Comparison of ENCODE assay signal across 8 mouse cellular contexts in the genomic region with DNA sequence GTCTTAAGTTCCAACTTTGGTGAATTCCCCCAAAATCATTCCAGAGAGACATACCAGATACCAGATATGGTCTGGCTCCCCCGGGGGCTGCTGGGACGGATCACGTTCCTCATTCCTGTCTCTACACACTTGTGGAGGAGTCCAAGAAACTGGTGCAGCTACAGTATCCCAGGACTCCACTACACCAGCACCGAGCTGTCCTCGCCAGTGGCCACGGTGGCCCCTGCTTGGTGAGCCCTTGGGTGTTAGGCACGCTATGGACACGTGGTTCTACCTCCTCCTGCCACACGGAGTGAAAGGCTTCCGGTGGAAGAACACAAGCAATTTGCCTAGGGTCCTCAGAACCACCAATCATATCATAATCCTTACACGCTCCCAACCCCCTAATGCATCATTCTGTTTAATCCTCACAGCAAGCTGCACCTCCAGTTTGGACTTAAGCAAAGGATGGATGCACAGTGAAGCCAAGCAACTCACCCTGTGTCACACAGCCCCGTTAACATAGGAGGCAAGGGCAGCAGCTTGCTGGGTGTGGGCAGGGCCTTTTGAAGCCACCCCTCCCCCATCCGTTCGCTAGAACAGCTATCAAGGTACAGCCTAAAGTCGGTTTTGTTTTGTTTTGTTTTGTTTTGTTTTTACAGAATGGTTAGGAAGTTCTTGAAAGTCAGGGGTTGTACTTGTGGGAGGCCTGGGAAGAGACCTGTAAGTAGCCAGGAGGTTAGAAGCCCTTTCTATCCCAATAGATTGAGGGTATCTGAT. TPM values are rescaled to one million over a fixed set of nuclear protein-coding genes. Genes with fewer than 3 reads are reported as not detected.
DNase-seq lines count a peak whose midpoint lies in the region; ATAC-seq and TF ChIP-seq lines count a peak whose summit lies in the region.

No protein-coding gene starts in this region.

- H3K9ac ChIP-seq in limb, embryonic 15.5 days: no peak overlapping the region
- H3K9ac ChIP-seq in stomach, embryonic 15.5 days: no peak overlapping the region

- no peaks in the 10 kb centered on the region for H3K36me3 ChIP-seq in thymus, adult 2 months (ENCODE audit: control insufficient read depth, insufficient read depth, low read length)
- no peaks in the 10 kb centered on the region for H3K36me3 ChIP-seq in limb, embryonic 15.5 days
- H3K36me3 ChIP-seq in stomach, embryonic 15.5 days: no peaks in the 10 kb centered on the region

- DNase-seq in cerebellum, postnatal 10 days: peak; percentile 55 to 57
- DNase-seq in cerebellum, adult 8-10 months: no peak
- no peak for DNase-seq in thymus, adult 2 months
- DNase-seq in thymus, postnatal 14 days: no peak
- no peak for DNase-seq in cerebellum, adult 11-12 months
- no peak for DNase-seq in right cerebral cortex, postnatal 4 days

- WGBS in thymus, adult 2 months: 60% methylated on average over 15 of the region's 15 CpGs
- WGBS in limb, embryonic 15.5 days: 20% methylated on average over 15 of the region's 15 CpGs
- WGBS in stomach, embryonic 15.5 days: 31% methylated on average over 15 of the region's 15 CpGs

- TF ChIP-seq POLR2A in thymus, adult 2 months (IDR thresholded peaks at IDR 0.05; ENCODE audit: control insufficient read depth, extremely low read depth, insufficient read depth, low read length, poor library complexity): no peak

- no peaks in the 10 kb centered on the region for H3K27me3 ChIP-seq in thymus, adult 2 months (ENCODE audit: control insufficient read depth, insufficient read depth, low read length)
- no peaks in the 10 kb centered on the region for H3K27me3 ChIP-seq in limb, embryonic 15.5 days
- H3K27me3 ChIP-seq in stomach, embryonic 15.5 days (replicated peaks): no peaks in the 10 kb centered on the region

- peak overlapping the region; percentile 55 for H3K4me2 ChIP-seq in limb, embryonic 15.5 days
- H3K4me2 ChIP-seq in stomach, embryonic 15.5 days: peak overlapping the region; percentile 64

- H3K4me1 ChIP-seq in thymus, adult 2 months (replicated peaks; ENCODE audit: control insufficient read depth, insufficient read depth, low read length): peaks cover 16% of the 10 kb centered on the region
- peaks cover 78% of the 10 kb centered on the region for H3K4me1 ChIP-seq in limb, embryonic 15.5 days
- H3K4me1 ChIP-seq in stomach, embryonic 15.5 days: peaks cover 27% of the 10 kb centered on the region

- no peak for TF ChIP-seq CTCF in thymus, adult 2 months (IDR thresholded peaks at IDR 0.05; ENCODE audit: borderline replicate concordance, control insufficient read depth, extremely low read depth, insufficient read depth, low read length, poor library complexity)

- H3K9me3 ChIP-seq in limb, embryonic 15.5 days: no peaks in the 10 kb centered on the region
- no peaks in the 10 kb centered on the region for H3K9me3 ChIP-seq in stomach, embryonic 15.5 days

- H3K4me3 ChIP-seq in thymus, adult 2 months (ENCODE audit: control insufficient read depth, insufficient read depth, low read length): peak overlapping the region; percentile 35
- H3K4me3 ChIP-seq in limb, embryonic 15.5 days: peak overlapping the region; percentile 29
- H3K4me3 ChIP-seq in stomach, embryonic 15.5 days (replicated peaks): peak overlapping the region; percentile 23

- no peak for ATAC-seq in limb, embryonic 15.5 days (ENCODE audit: insufficient number of reproducible peaks, low FRiP score, low TSS enrichment, low read depth)
- ATAC-seq in stomach, embryonic 15.5 days (ENCODE audit: insufficient read depth, low FRiP score, low read depth): 0 out of 2 replicates have a peak, but pooled peaks have one; percentile 4

- H3K27ac ChIP-seq in thymus, adult 2 months (ENCODE audit: control insufficient read depth, insufficient read depth, low read length): no peak overlapping the region
- H3K27ac ChIP-seq in limb, embryonic 15.5 days: peak overlapping the region; percentile 84
- H3K27ac ChIP-seq in stomach, embryonic 15.5 days: no peak overlapping the region

RNA-seq across cellular contexts. Expression of a gene that starts 2.2 kb away (rescaled TPM):
- polyA plus RNA-seq in thymus, adult 2 months (2012; rRNA removed): 28.2 and 34.4 TPM in 2 replicates
- polyA plus RNA-seq in limb, embryonic 15.5 days (2015; fragmentation: Nextera tagmentation; extraction: Ambion mirVana): 12.9 and 13.5 TPM in 2 replicates
- 2.7 and 2.9 TPM in 2 replicates for polyA plus RNA-seq in stomach, embryonic 15.5 days (2015; fragmentation: Nextera tagmentation; extraction: Ambion mirVana)

RNA-seq across cellular contexts. Expression of a gene that starts 32.3 kb away (rescaled TPM):
- 21.4 and 27.4 TPM in 2 replicates for polyA plus RNA-seq in thymus, adult 2 months (2012; rRNA removed)
- polyA plus RNA-seq in limb, embryonic 15.5 days (2015; fragmentation: Nextera tagmentation; extraction: Ambion mirVana): 43.1 and 47.6 TPM in 2 replicates
- 54.8 and 65.2 TPM in 2 replicates for polyA plus RNA-seq in stomach, embryonic 15.5 days (2015; fragmentation: Nextera tagmentation; extraction: Ambion mirVana)

RNA-seq across cellular contexts. Expression of a gene that starts 38.1 kb away (rescaled TPM):
- not detected in 2 replicates for polyA plus RNA-seq in thymus, adult 2 months (2012; rRNA removed)
- polyA plus RNA-seq in limb, embryonic 15.5 days (2015; fragmentation: Nextera tagmentation; extraction: Ambion mirVana): 0.19 TPM in 1 of 2 replicates, not detected in the other
- polyA plus RNA-seq in stomach, embryonic 15.5 days (2015; fragmentation: Nextera tagmentation; extraction: Ambion mirVana): 6.4 and 10.9 TPM in 2 replicates

Comparison
In these comparisons a context has a peak if more than half of its experiments do, and no peak if none do; other contexts are left out.
1. DNase-seq: peak in cerebellum, postnatal 10 days (2 of 2); none in cerebellum, adult 8-10 months (single experiment), thymus, adult 2 months (single experiment), thymus, postnatal 14 days (single experiment), cerebellum, adult 11-12 months (single experiment) and right cerebral cortex, postnatal 4 days (single experiment).
2. Peak in every context shown above with its lines, with median percentiles within 50 percentile points of each other: H3K4me3 ChIP-seq.